Mouse (Mus musculus) ES-E14 (cell line): ENCODE measurements around the gene Tjp2.

Source experiments
- HCFC1 ChIP-seq: IDR thresholded peaks from 2 replicates; pipeline ENCODE4 v1.6.1; 2012; ENCODE audit warnings: low read length, inconsistent platforms, borderline replicate concordance; ENCODE audit not compliant: insufficient read depth
- MAFK ChIP-seq: IDR thresholded peaks from 2 replicates; pipeline ENCODE4 v1.6.1; 2014; ENCODE audit warnings: mild to moderate bottlenecking, low read depth, low read length, inconsistent platforms; ENCODE audit not compliant: insufficient read depth
- ZC3H11A ChIP-seq: IDR thresholded peaks from 2 replicates; pipeline ENCODE4 v1.6.1; 2012; ENCODE audit warnings: low read depth, mild to moderate bottlenecking, inconsistent platforms, low read length, borderline replicate concordance

GRCm38 (mm10) chr19:24253657-24254260 lies 28.9 kb upstream of the Tjp2 start:
- no peak for TF ChIP-seq MAFK
- no peak for TF ChIP-seq ZC3H11A
- no peak for TF ChIP-seq HCFC1
